Mouse (Mus musculus) brain, adult 2 months (tissue): ENCODE data around the gene Ccdc148.

Experiments used
- DNase-seq: peaks from one replicate; pipeline ENCODE4 v3.0.0; 2011; ENCODE audit warnings: low read depth, low spot score

Gene Ccdc148

DNA sequence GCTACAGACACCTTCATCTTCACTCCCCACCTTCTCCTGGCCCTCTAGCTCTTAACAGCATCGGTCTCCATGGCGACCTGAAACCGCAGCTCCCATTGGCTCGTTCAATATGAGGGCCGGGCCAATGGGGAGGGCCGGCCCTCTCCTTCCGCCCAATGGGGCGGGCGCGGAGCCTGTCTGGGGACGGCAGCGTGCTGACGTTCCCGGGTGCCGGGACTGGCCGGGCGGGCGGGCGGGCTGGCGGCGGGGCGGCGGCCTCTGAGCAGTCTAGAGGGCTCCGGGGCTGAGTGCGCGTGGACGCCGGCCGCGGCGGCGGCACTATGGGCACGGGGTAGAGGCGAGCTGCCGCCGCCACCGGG lies at the start of gene Ccdc148, which contains the start of gene Pkp4:
Ccdc148 (minus strand) TSS at position 79 of the 359 bp plus-strand sequence.
Pkp4 (plus strand) TSS at position 246 of the 359 bp plus-strand sequence.
- peak; percentile 99 for DNase-seq

DNA sequence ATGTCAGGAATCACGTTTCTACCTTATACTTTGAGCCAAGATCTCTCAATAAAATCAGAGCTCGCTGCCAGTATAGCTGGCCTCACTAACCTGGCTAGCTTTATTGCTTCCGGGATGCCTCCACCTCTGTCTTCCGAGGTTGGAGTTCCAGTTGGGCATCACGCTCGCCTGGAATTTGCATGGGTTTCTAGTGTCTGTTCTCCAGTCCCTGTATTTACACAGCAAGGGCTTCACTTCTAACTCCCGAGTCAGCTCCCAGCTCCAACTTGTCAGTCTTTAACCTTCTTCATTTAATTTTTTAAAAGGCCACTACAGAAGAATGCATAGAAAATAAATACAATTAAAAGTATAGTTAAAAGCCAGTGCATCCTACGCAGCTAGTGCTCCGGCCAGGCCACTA lies 47.8 kb upstream of the Ccdc148 start:
- DNase-seq: no peak

DNA sequence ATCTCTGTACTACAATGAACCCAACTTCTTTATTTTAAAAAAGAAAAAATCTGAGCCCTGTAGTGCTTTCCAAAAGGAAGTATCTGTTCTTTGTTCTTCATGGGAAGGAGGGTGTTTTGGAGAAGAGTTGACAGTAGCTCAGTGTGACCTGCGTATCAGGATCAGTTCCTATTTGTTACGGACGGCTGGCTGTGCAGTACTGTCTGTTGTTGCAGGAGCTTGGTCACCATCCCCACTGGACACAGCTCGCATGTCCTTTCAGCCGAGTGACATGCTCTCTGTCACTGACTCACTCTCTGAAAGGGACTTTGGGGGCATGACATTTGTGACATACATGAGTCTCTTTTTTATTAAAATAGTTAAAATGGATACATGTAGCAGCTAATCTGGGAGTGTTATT lies 47.2 kb upstream of the Ccdc148 start:
- DNase-seq: peak; percentile 69

DNA sequence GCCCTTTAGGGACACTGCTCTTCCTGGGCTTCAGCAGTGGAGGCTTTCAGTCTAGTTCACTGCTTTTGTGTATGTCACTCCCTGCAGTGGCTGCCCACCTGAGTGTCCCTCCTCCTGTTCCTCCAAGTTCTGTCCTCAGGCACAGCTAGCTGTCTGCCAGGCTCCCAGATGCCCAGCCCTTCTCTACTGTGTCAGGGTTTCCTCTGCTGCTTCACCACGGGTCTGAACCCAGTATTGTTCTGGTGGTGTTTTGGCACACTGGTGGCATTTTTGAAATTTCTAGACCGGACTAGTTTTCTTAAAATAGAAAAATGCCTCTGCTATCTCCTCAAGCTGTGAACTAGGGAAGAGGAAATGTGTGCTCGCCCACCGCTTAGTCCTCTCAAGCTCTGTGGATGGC lies 46.8 kb upstream of the Ccdc148 start:
- DNase-seq: peak; percentile 51

DNA sequence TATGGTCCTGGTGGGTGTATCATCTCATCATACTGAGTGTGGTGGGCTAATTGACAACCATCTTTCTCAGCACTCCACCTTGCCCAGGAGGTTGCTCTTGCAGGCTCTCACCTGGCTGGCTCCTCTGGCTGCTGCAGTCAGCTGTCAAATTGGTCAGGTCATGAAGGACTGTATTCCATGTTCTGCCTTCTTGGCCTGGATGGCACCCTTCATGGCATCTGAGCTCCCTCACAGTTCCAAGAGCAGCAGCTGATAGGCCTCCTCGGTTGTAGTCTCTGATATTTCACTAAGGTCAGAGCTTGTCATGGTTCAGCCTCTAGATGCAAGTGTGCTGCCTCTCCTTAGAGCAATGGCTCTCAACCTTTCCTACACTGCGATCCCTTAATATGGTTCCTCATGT lies 45.7 kb upstream of the Ccdc148 start:
- DNase-seq: no peak

DNA sequence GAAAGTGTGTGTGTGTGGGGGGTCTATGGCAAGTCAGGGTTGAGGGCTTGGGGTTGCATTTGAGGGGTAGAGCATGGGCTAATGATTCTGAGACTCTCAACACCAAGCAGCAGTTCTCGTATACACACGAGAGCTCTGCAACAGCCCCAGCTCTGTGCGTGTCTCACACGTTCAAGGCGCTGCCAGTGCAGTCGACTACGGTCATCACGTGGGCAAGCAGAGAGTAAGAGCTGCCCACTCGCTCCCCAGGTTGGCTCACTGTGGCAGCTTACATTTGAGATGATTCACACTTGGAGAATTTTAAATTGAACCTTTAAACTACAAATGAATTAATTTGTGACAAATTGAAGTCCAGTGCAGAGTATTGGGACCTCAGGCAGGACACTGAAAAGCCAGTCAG lies 44.6 kb upstream of the Ccdc148 start:
- DNase-seq: peak; percentile 76

DNA sequence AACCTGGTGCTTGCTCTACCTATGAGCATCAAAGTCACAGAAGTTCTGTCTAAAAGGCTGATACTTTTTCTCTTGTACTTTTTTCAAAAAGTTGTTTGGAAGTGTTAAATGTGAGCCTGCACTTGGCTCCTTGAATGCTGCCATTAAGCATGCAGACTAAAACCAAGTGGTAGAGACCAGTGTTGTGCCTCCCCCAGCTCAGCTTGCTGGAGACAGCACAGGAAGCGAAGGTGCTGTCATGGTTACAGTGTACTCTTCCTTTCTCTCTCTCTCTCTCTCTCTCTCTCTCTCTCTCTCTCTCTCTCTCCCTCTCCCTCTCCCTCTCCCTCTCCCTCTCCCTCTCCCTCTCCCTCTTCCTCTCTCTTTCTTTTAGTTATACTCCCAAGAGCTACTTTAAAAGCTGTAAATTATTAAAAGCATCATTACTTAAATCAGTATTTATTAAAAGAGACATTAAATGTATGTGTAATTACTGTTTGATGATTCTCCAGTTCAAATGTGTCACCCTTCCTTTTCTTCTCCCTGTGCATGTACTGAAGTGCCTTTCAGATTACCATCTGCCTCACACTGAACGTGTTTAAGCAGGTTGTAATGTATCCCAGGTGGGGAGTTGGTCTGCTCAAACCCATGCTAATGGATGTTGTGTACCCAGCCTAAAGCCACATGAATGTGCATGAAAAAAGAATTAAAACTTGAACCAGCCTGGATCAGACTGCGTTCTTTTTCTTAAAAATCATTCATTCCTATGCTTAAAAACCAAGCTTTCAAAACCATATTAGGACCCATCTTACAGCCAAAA lies 43.3 kb upstream of the Ccdc148 start:
- DNase-seq: peak; percentile 49

DNA sequence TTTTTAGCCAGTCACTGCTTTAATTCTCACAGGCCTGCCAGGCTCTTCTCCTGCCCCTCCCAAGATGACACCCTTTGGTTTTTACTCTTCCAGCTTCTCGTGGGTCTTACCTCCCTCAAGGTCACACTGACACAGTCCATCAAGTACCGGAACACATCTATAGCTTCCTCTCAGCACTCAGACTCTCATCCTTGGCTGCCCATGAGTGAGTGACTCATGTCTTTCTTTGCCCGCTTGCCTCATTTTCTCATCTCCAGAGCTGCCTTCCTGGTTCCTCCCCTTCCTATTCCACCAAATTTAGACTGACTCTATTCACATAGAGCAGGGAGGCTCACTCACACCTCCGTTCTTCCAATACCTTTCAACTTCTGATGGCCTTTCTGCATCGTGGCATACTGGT lies 42.4 kb upstream of the Ccdc148 start:
- peak; percentile 48 for DNase-seq

DNA sequence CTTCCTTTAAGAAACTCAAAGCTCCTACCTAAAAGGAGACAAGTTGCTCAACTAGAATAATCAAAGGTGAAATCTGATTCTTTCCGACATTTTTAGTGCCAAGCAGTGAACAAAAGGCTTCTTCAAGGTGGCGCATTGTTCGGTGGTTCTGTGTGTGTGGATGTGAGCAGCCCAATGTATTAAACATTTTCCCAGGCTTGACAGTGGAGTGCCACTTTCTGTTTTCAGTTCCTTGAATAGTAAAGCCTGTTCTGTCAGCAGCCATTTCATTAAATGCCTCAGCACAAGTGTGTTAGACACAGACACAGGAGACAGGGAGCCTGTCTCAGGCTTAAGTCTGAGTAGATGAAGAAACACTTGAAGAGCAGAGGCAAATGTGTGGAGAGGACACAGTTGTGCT lies 40.0 kb upstream of the Ccdc148 start:
- DNase-seq: no peak

DNA sequence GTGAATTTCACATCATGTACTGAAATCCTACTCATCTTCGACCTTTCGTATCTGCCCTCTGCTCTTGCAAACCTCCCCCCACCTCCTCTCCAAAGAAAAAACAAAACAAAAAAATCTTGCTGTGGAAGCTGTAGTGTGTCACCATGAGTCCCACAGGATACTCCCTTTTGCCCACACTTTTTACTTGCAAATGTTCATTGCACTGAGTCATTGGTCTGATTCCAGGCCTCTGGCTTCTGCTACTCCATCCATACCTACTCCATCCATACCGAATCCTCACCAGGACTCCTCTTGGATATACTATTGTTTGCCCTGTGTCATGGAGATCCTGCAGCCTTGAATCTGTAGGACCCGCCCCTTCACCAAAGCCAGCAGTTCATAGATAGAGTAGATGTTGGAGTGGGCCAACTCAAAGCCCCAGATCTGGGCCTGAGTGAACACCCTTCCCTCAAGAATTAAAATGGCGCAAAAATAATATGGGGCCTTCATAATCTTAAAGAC lies 39.0 kb upstream of the Ccdc148 start:
- DNase-seq: peak; percentile 58

DNA sequence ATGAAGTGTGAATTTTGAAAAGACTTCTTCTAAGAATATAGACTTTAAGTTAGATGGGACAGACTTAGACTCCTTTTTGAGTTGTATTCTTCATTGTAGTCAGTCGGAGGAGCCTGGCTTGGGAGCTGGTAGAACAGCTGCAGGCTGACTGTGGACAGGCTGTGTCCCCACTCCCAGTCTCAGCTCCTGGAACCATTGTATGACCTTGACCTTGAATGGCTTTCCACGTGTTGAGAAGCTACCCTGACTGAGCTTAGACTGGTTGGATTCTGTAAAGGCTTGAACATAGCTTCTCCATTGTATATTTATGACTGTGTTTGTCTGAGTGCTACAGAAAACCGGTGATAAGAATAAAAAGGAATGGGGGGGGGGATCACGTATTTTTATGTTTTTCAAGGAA lies 36.7 kb upstream of the Ccdc148 start:
- DNase-seq: no peak

DNA sequence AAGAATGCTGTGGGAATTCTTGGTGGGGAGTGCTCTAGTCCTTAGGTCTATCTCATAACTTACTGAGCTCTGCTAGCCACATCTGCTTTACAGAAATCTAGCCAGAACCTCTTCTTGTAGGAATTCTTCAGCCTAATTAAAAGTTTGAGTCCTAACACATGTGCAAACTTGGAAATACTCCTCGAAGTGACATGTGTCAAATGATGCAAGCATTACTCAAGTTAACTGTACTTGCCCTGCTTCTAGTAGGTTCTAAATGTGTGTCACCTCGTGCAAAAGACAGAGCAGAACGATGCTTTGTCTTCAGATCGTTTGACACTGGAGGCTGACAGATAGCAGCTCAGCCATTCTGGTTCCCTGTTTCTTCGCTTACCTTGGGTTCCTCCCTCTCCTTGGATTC lies 32.6 kb upstream of the Ccdc148 start:
- DNase-seq: no peak

DNA sequence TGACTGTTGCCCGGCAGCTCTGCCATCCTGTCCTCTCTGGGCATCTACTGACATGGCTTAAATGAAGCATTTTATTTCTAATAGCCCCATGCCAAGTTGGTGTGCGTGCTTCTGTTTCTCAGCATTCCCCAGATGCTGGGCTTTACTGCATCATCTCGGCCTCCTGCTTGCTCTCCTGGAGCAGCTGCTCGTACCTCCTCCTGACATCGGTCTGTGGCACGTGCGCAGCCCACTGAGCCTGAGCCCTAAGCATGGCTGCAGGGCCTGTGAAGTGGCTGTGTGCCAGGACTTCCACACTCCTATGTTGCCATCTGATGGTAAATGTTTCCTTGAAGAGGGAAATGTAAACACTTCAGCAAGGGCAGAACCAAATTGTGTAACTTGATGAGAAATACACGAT lies 31.0 kb upstream of the Ccdc148 start:
- peak; percentile 59 for DNase-seq

DNA sequence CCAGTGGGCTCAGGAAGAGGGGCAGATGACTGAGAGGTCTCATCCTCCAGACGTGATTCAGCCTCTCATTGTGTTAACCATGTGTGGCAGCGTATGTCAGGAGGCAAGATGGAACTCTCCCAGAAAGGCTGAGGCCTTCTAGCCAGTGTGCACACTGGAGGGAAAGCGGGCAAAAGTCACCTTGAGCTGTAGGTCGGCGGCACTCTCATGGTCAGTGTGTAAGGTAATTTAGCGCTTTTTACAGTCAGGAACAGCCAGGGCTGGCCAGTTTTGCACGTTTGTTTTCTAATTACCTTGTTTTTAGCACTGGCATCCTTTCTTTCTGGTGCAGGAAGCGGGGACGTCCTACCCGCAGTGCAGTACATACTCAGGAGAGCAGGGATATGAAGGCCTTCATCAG lies 29.7 kb upstream of the Ccdc148 start:
- peak; percentile 62 for DNase-seq

DNA sequence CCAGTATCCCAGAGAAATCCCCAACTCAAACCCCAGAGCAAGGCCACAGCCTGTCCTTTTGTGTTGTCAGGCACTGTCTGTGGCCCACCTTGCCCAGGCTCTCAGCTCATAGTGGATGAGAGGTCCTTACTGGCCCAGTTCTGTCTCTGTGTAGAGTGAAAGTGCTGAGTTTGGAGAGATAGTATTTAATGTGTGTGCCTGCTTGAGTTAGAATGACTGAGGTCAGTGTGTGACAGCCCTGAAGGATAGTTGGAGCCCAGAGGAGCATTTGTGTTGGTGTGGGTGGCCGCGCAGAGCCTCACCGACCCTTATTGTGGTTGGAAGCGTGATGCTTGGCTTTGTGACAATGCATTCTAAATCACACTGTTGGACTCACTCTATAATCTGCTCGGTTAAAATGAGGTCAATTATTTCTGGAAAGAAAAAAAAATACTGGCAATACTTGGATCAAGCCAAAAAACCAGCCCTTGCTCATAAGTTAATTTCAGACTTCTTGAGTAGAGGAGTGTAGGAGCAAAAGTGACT lies 29.2 kb upstream of the Ccdc148 start:
- DNase-seq: peak; percentile 64

DNA sequence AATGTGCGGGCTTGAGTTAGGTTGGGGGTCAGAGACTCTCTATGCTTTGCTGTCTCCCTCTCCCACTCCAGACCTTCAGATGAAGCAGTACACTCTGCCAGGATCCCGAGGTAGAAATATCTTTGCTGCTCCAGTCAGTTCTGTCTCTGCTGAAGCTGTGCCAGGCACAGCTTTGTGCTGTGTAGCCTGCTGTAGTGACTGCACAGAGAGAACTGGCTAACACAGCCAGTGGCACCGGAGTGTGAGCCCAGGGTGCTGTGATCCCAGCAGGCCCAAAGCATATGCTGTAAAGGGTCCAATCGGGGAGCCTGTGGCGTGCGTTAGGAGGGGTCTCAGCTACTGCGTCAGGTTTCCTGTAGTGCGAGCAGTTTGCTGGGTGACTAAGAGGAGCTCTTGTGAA lies 27.8 kb upstream of the Ccdc148 start:
- peak; percentile 78 for DNase-seq

DNA sequence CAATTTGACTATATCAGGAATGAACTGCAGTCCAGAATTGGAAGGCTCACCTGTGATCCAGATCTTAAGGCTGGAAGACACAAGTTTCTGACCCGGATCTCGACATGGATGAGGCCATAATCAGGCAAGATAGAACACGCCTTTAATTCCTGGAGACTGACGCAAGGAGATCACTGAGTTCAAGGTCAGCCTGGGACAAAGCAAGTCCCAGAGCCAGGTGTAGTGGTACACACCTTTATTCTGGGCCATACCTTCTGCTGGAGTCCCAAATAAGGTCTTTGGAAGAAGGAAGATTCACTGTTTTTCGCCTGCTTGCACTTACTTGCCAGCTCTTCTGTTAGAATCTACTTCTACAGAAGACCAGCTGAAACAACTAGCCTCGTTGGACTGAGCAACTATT lies 26.5 kb upstream of the Ccdc148 start:
- no peak for DNase-seq

DNA sequence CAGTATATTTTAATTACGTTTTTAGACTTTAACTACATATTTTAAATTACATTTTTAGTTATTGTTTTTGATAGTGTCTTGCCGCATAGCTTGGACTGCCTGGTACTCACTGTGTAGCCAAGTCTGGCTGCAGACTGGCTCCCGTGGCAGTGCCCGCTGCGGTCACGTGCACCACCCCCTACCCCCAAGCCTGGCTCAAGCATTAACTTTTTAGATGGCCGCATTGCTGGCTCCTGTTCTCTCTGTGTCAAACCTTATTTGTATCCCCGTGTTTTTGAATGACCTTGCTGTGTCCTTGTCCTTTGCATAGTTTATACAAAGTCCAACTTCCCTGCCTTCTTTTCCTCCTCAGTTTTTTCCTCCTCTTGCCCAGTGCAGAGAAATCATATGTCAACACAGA lies 25.6 kb upstream of the Ccdc148 start:
- no peak for DNase-seq

DNA sequence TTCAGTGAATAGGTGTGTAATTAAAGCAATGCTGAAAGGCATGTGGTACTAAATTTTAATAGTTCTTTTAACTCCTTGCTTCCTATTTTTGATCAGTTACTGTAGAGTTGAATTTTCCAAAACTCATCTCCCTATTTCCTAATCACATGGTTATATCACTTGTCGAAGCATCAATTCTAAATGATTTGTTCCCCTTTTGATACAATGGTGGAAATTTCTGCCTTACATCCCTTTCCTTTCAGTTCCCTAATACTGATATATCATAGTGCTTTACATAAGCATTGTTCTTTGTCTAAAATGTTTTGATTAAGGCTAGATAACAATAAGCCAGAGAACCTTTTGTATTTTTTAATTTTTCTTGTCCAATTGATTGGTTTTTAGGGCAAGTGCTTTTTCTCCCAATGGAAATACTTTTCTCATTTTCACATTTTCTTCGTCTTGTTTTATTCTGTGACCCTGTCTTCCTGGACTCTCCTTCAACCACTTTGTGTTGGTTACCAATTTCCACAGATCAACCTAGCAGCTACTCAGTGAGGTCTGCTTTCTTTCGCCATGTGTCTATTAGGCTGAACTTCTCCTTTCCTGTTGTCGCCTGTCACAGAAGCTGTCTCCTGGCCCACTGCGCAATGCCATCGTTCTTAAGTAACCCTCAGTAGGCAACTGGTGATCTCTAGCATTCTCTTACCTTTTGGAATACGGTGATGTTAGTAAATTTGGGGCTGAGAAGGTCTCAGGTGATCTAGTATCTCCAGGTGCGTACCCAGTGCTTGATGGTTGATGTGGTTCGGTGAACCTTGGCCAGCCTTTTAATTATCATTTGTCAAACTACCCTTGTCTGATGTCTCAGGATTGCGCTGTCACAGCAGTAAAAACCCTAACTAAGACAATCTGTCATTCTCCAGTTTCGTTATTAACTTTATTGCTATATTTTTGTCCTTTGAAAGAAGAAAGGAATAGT lies 23.9 kb upstream of the Ccdc148 start:
- DNase-seq: no peak

DNA sequence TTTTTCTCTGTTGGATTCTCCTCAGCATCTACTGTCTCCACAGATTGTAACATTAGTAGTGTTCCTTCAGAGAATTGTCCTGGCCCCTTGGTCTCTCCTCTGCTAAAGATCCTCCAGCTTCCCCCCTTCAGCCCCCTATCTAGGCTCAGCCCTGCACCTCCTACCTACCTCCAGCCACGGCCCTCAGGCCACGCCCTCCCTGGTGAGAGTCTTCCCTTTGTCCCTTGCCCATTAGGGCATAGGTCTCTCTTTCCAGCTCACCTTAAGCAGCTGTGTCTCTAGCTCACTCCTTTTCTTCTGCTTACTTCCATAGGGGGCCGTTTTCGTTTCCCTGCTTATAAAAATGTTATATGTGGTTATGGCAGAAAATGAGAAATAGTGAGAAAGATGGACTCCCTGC lies 23.1 kb upstream of the Ccdc148 start:
- no peak for DNase-seq

DNA sequence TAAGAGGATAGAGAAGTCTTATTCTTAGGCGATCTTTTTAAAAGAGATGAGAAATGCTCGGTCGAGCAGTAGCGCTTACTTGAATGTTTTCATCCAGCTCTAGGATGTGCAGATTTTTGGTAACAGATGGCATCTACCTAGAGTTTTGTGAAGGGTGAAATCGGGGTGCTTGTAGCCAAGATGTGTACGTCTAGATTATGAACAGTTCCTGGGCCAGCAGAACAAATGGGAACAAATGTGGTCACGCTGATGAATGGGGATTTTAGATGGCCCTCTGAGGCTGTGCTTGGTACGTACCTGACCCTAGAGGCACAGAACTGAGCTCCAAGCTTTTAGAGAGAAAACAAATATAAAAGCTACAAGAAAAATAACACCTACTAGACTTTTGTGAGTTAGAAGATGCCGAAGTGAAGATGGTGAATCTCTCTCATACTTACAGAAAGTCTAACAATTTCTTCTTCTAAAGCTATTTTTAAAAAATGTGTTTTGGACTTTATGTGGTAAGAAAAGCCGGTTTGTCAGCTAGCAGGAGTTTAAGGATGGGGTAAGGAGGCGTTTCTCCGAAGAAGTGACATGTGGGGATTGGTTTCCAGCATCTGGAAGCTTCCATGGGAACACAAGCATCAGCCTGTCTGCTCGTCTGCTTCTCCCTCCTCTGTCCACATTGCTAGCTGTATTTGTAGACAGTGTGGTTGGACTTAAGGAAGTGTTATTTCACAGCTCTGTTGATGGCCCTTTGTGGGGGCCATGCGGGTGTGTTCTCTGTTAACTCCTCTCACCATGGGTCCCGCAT lies 21.0 kb upstream of the Ccdc148 start:
- peak; percentile 94 for DNase-seq
